Mouse (Mus musculus) bone marrow macrophage, adult 2 months (primary cell): Measurements from ENCODE around the gene Mycbpap.

ENCODE experiments used
- CTCF ChIP-seq: IDR thresholded peaks from 2 replicates; pipeline ENCODE4 v1.5.1; 2012; ENCODE audit warnings: low read depth, mild to moderate bottlenecking, low read length, moderate library complexity
- POLR2A ChIP-seq: IDR thresholded peaks from 2 replicates; pipeline ENCODE4 v1.6.1; 2012; ENCODE audit warnings: mild to moderate bottlenecking, low read depth, low read length, borderline replicate concordance

DNA sequence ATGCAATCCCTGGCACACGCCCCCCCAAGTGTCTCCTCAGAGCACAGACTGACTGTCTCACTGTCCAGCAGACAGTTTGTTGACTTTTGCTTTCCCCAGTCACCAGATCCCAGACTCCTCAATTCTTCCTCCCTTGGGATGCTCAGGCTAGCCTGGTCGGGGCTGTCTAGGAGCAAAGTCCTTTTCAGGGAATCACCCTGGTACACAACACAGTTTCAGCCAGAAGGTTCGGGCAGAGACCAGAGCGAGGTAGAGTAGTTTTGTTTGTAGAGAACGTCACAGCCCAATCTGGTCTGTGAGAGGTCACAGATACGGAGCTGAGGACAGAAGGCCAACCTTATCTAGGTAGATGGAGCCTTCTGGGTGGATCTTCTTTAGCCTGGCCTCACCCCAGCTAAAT is 45.0 kb upstream of the Mycbpap start:
- TF ChIP-seq CTCF (no peak), POLR2A (no peak)
